Mouse (Mus musculus): ENCODE measurements around the gene Ubp1. TPM values are rescaled to one million over a fixed set of nuclear protein-coding genes. Genes with fewer than 3 reads are reported as not detected.
A peak's percentile ranks its signal among the peaks of the same experiment; 100 is the strongest.
"Not testable (repeated sequence)": the region's sequence is repeated elsewhere in the genome, so short reads cannot be mapped to it uniquely, and the experiment has no call there.

Gene Ubp1
- polyA plus RNA-seq (2016; fragmentation: Nextera tagmentation; extraction: Ambion mirVana): 46.7 and 47.6 TPM in 2 replicates

DNA sequence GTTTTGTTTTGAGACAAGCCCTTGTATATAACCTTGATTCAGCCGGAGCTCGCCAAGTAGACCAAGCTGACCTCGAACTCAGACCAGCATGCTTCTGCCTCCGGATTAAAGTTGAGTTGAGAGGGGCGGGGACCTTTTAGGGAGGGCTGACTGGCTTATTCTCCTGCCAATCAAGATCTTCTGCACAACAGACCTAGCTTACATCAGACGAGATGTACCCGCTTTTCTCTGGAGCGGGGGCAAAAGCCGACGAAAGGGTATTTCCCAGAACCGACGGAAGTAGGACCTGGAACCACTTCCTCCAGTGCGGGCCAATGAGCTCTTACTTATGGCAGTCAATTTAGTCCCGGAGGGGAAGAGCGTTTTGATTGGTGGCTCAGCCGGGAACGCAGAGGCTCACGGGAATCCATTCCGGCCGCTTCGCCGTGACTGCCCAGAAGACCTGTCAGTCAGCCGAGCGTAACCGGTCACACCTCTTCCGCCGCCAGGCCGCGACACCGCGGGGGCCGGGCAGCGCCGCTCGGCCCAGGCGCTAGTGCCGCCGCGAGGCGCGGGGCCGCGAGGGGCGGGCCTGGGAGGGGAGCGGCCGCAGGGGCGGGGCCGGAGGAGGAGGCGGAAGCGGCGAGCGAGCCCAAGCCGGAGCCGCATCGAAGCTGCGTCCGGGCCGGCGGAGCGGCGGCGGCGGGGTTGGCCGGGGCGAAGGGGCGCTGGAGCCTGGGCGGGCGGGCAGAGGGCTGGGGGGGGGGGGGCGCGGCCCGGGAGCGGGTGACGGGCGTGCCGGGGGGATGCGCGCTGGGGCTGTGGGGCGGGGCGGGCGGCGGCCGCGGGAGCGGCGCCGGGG, at the start of gene Ubp1:
TSS of gene Ubp1 (plus strand) at position 401 of the 841 bp plus-strand sequence.
- Histone ChIP-seq H3K9ac (peak within 1 kb of the TSS; percentile 96), H3K4me3 (replicated peaks) (peak within 1 kb of the TSS; percentile 98), H3K36me3 (replicated peaks) (no peaks in the 10 kb centered on the region), H3K4me1 (peaks cover 28% of the 10 kb centered on the region), H3K27ac (peak within 1 kb of the TSS; percentile 91), H3K4me2 (peak within 1 kb of the TSS; percentile 75), H3K9me3 (no peaks in the 10 kb centered on the region), H3K27me3 (no peaks in the 10 kb centered on the region)
- under 1% methylated on average over 66 of the region's 86 CpGs for WGBS
- ATAC-seq (ENCODE audit: low FRiP score): peak; percentile 97

DNA sequence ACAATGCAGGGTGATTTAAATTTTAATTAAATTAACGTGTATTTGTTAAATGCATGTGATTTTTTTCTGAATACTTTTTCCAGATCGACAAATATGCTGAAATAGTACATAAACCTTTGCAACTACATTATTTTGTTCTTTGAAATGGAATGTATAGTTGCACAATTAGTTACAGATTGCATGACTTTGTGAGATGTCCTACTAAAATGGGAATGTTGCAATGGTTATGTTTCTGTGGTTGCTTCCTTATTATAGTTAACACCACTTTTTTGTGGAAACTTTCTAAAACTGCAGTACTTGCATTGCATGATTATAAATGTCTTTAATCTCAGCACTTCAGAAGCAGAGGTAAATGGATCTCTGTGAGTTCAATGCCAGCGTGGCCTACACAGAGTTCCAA, 35.8 kb upstream of the Ubp1 start:
- whole genome bisulfite sequencing: 96% methylated on average over 3 of the region's 3 CpGs
- no peaks in the 10 kb centered on the region for H3K4me1 ChIP-seq
- peaks cover 64% of the 10 kb centered on the region for H3K36me3 ChIP-seq (replicated peaks)
- no peak overlapping the region for H3K27ac ChIP-seq
- no peak overlapping the region for H3K9ac ChIP-seq
- no peaks in the 10 kb centered on the region for H3K9me3 ChIP-seq
- no peak overlapping the region for H3K4me2 ChIP-seq
- ATAC-seq (ENCODE audit: low FRiP score): no peak
- no peak overlapping the region for H3K4me3 ChIP-seq (replicated peaks)
- H3K27me3 ChIP-seq: no peaks in the 10 kb centered on the region

DNA sequence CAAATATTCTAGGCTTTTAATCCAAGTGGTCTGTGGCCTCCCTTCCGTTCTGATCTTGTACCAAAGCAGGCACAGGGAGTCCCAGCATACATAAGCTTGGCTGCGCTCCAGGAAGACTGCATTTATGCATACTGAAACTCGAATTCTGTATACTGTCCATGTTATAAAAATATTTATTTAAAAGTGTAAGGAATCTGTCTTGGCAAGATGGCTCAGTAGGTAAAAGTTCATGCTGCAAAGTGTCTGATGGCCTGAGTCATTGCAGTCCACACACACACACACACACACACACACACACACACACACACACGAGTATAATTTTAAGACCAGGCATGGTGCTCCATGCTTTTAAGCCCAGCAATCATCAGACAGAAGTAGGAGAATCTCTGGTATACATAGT, 27.6 kb upstream of the Ubp1 start:
- H3K9me3 ChIP-seq: no peaks in the 10 kb centered on the region
- no peak for ATAC-seq (ENCODE audit: low FRiP score)
- no peak overlapping the region for H3K27ac ChIP-seq
- peaks cover 67% of the 10 kb centered on the region for H3K36me3 ChIP-seq (replicated peaks)
- no peaks in the 10 kb centered on the region for H3K4me1 ChIP-seq
- no peak overlapping the region for H3K4me2 ChIP-seq
- 90% methylated on average over 4 of the region's 4 CpGs for WGBS
- H3K9ac ChIP-seq: no peak overlapping the region
- H3K4me3 ChIP-seq (replicated peaks): no peak overlapping the region
- no peaks in the 10 kb centered on the region for H3K27me3 ChIP-seq

DNA sequence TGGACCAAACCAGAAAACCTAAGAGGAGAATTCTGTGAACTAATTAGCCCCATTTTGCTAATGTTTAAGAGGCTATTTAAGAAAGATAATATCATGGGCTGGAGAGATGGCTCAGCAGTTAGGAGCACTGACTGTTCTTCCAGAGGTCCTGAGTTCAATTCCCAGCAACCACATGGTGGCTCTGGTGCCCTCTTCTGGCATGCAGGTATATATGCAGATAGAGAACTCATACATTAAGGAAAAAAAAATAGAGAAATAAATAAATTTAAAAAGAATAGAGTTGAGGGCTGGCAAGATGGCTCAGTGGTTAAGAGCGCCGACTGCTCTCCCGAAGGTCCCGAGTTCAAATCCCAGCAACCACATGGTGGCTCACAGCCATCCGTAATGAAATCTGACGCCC, 26.4 kb upstream of the Ubp1 start:
- not testable (repeated sequence) for H3K27me3 ChIP-seq; H3K4me3 ChIP-seq (replicated peaks); H3K9ac ChIP-seq; H3K4me2 ChIP-seq; ATAC-seq (ENCODE audit: low FRiP score); H3K9me3 ChIP-seq; H3K4me1 ChIP-seq; H3K27ac ChIP-seq
- peaks cover 71% of the 10 kb centered on the region for H3K36me3 ChIP-seq (replicated peaks)
- 94% methylated on average over 6 of the region's 6 CpGs for WGBS

DNA sequence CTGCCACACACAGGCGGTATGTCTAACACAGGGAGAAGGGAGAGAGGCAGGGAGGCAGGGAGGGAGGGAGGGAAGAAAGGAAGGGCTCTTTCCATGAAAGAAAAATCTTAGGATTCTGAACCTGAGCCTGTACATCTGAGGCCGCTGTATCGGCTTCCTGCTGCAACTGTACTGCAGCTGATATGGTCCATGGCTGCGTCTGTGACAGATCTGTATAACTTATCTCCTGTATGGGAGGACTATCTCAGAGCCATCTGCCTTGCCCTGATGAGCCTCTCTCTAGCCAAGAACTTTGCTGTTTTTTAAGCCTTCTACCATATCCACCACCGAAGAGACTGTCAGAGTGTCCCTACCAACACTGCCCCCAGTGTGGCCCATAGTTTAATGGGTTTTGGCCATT, 14.9 kb upstream of the Ubp1 start:
- no peak for ATAC-seq (ENCODE audit: low FRiP score)
- Histone ChIP-seq H3K4me1 (no peaks in the 10 kb centered on the region), H3K36me3 (replicated peaks) (peaks cover 59% of the 10 kb centered on the region), H3K9ac (no peak overlapping the region), H3K4me3 (replicated peaks) (no peak overlapping the region), H3K9me3 (no peaks in the 10 kb centered on the region), H3K4me2 (no peak overlapping the region), H3K27me3 (no peaks in the 10 kb centered on the region), H3K27ac (no peak overlapping the region)
- 96% methylated on average over 5 of the region's 5 CpGs for WGBS

DNA sequence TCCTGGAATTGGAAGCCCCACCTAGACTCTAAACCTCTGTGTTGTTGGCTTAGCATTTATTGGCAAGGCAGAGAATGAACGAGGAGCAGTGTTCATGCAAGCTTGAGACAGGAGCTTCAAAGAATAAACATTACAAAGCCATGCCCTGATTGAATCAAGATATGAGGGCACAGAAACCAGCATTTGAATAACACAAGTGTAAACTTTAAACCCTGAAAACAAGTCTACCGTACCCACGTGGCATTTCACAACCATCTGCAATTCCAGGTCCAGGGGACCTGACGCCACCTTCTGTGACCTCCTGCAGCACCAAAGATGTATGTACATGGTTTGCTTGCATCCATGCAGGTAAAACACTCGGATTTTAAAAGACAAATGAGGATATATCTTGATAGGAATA, 8.1 kb upstream of the Ubp1 start:
- no peaks in the 10 kb centered on the region for H3K27me3 ChIP-seq
- no peaks in the 10 kb centered on the region for H3K9me3 ChIP-seq
- no peak overlapping the region for H3K27ac ChIP-seq
- WGBS: 92% methylated on average over 5 of the region's 5 CpGs
- no peak overlapping the region for H3K4me3 ChIP-seq (replicated peaks)
- H3K9ac ChIP-seq: no peak overlapping the region
- H3K4me1 ChIP-seq: no peaks in the 10 kb centered on the region
- no peak overlapping the region for H3K4me2 ChIP-seq
- peaks cover 35% of the 10 kb centered on the region for H3K36me3 ChIP-seq (replicated peaks)
- ATAC-seq (ENCODE audit: low FRiP score): no peak

DNA sequence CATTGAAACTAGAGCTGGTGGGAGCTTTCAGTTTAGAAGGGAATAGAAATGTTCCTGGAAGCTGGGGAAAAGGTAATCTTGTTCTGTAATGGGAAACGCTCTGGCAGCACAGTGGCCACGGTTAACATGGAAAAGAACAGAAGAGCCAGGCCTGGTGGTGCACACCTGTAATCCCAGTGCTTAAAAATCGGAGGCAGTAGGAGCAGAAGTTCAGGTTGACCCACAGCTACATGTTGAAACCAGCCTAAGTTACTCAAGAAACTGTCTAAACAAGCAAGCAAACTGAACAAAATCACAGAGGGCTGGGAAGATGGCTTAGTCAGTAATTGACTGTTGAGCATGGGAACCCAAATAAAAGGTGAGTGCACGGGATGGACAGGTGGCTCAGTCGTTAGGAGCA, 5.9 kb upstream of the Ubp1 start:
- no peak for ATAC-seq (ENCODE audit: low FRiP score)
- H3K4me2 ChIP-seq: no peak overlapping the region
- no peak overlapping the region for H3K27ac ChIP-seq
- H3K36me3 ChIP-seq (replicated peaks): peaks cover 27% of the 10 kb centered on the region
- H3K9ac ChIP-seq: no peak overlapping the region
- H3K27me3 ChIP-seq: no peaks in the 10 kb centered on the region
- no peaks in the 10 kb centered on the region for H3K9me3 ChIP-seq
- H3K4me3 ChIP-seq (replicated peaks): no peak overlapping the region
- WGBS: 86% methylated on average over 5 of the region's 5 CpGs
- H3K4me1 ChIP-seq: peaks cover under 1% of the 10 kb centered on the region; the same call in 1 of the 2 replicates

DNA sequence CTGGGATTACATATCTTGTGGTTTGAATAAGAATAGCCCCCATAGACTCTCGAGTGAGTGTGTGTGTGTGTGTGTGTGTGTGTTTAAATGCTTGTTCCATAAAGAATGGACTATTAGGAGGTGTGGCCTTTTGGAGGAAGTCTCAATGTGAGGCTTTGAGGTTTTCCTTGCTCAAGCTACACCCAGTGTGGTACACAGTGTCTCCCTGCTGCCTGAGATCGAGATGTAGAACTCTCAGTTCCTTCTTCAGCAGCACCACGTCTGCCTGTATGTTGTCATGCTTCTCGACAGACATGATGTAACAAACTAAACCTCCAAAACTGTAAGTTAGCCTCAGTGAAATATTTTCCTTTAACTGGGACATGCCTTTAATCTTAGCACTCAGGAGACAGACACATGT, 2.1 kb upstream of the Ubp1 start:
- Histone ChIP-seq H3K27ac (no peak overlapping the region), H3K9me3 (no peaks in the 10 kb centered on the region), H3K27me3 (no peaks in the 10 kb centered on the region), H3K9ac (no peak overlapping the region), H3K4me1 (peaks cover 21% of the 10 kb centered on the region), H3K4me3 (replicated peaks) (no peak overlapping the region), H3K36me3 (replicated peaks) (peaks cover 8% of the 10 kb centered on the region), H3K4me2 (no peak overlapping the region)
- no peak for ATAC-seq (ENCODE audit: low FRiP score)
- 81% methylated on average over 4 of the region's 4 CpGs for WGBS

DNA sequence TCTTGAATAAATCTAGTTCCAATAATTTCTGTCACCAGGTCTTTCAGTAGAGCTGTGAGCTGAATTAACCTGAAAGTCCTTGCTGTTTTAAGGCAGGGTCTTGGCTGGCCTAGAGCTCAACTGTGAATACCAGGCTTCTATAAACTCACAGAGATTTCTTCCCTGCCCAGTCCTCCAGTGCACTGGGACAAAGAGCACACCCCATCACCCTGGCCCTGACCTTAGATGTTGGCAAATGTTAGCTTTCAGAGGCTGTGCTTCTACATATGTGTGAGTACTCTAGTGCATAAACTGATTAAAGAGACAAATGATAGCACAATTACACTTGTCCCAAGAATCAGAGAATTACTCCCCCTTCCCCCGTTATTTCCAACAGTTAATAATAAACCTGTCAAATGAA, 1.1 kb upstream of the Ubp1 start:
- H3K27me3 ChIP-seq: no peaks in the 10 kb centered on the region
- H3K9me3 ChIP-seq: no peaks in the 10 kb centered on the region
- H3K4me2 ChIP-seq: no peak overlapping the region
- H3K36me3 ChIP-seq (replicated peaks): no peaks in the 10 kb centered on the region
- no peak overlapping the region for H3K27ac ChIP-seq
- H3K9ac ChIP-seq: no peak overlapping the region
- no peak for ATAC-seq (ENCODE audit: low FRiP score)
- WGBS: 79% methylated on average over 1 of the region's 1 CpGs
- peaks cover 23% of the 10 kb centered on the region for H3K4me1 ChIP-seq
- no peak overlapping the region for H3K4me3 ChIP-seq (replicated peaks)

DNA sequence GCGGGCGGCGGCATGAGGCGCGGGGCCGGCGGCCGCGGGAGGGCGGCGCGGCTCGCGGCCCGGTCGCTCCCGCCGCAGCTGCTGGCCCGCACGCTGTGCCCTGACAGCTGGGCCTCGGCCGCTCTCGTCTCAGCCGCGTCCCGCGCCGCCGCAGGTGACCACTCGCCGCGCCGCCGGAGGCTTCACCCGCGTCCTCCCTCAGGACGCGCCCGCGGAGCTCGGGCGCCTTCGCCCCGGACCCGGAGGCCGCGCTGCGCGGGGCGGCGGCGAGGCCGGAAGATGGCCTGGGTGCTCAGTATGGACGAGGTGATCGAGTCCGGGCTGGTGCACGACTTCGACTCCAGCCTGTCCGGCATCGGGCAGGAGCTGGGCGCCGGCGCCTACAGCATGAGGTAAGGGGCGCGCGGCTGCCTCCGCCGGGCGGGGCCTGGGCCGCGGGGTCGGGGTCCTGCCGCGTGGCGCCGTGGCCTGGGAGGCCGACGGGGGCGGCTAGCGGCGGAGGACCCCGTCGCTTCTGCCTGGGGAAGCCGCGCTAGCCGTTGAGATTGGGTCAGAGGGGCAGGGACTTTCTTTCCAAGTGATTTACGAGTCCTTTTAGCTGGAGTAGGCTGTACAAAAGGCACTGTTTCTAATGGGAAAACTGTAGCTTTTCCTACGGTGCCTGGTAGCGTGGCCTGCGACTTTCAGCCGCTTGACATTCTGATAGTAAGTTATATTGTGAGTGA, 803 bp downstream of the Ubp1 start:
- Histone ChIP-seq H3K9me3 (no peaks in the 10 kb centered on the region), H3K36me3 (replicated peaks) (no peaks in the 10 kb centered on the region), H3K27ac (peak overlapping the region; percentile 91), H3K9ac (peak overlapping the region; percentile 96), H3K4me2 (peak overlapping the region; percentile 75), H3K4me1 (peaks cover 32% of the 10 kb centered on the region), H3K4me3 (replicated peaks) (peak overlapping the region; percentile 98), H3K27me3 (no peaks in the 10 kb centered on the region)
- ATAC-seq (ENCODE audit: low FRiP score): peak; percentile 10; the same call in 1 of the 2 replicates
- under 1% methylated on average over 72 of the region's 91 CpGs for WGBS

DNA sequence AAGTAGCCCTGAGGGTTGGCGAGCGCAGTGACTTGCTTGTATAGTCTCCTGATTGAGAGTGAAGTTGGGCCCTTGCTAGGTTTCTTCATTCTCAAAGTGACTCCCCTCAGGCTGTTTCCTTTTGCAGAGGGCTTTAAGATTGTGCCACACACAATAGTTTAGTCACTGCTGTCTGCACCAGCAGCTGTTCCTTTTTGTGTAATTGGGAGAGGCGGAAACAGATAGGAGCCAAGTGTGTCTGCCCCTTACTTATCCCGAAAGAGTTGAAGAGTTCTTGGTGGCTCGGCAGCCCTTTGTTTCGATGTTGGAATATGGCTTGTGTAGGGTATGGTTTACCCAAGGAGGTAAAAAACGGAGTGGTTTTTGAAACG, 1.4 kb downstream of the Ubp1 start:
- Histone ChIP-seq H3K9me3 (no peaks in the 10 kb centered on the region), H3K4me2 (peak overlapping the region; percentile 75), H3K9ac (peak overlapping the region; percentile 96), H3K4me3 (replicated peaks) (peak overlapping the region; percentile 98), H3K36me3 (replicated peaks) (no peaks in the 10 kb centered on the region), H3K27me3 (no peaks in the 10 kb centered on the region), H3K27ac (peak overlapping the region; percentile 91), H3K4me1 (peaks cover 32% of the 10 kb centered on the region)
- WGBS: 2% methylated on average over 8 of the region's 8 CpGs
- ATAC-seq (ENCODE audit: low FRiP score): no peak

DNA sequence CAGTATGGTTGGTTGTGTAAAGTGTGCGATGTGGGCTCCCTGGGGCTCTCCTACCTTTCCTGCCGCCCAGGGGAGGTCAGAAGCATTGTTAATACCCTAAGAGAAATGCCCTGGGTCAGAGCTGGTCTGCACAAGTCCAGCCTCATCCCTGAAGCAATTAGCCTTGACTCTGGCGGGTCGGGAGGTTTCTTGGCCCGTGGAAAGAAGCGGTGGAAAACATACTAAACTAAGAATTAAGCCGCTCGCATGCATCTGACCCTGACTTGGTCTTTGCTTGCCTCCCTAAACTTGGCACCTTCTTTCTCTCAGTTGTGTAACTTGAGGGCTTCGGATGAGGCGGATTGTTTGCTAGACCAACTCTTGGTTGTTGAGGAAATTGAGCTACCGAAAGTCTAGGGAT, 1.8 kb downstream of the Ubp1 start:
- Histone ChIP-seq H3K4me1 (peaks cover 32% of the 10 kb centered on the region), H3K27ac (0 out of 2 replicates have a peak overlapping the region, but pooled peaks have one; percentile 91), H3K4me3 (replicated peaks) (peak overlapping the region; percentile 98), H3K36me3 (replicated peaks) (no peaks in the 10 kb centered on the region), H3K4me2 (peak overlapping the region; percentile 75), H3K27me3 (no peaks in the 10 kb centered on the region), H3K9me3 (no peaks in the 10 kb centered on the region), H3K9ac (peak overlapping the region; percentile 96)
- no peak for ATAC-seq (ENCODE audit: low FRiP score)
- WGBS: 28% methylated on average over 11 of the region's 11 CpGs
